Mouse (Mus musculus) adrenal gland, adult 10 weeks (tissue): ENCODE results near the gene Urod. TPM values are rescaled to one million over a fixed set of nuclear protein-coding genes. Genes with fewer than 3 reads are reported as not detected.

ENCODE experiments used
- polyA plus RNA-seq: library from polyadenylated mRNA; stranded (reverse); fragments of 350-450 nt; fragmentation: Illumina TruSeq; extraction: RNeasy Lipid Tissue Mini Kit (QIAGEN cat#74804); gene quantifications from one replicate; pipeline ENCODE4 v1.2.3, GENCODE M21; 2014; ENCODE audit warnings: low read depth, low replicate concordance

The Urod gene
- polyA plus RNA-seq: 14.3 TPM

GRCm38 (mm10) chr4:116993672-116994621, at the start of gene Urod:
Urod (minus strand) TSS chr4:116994413.

DNA sequence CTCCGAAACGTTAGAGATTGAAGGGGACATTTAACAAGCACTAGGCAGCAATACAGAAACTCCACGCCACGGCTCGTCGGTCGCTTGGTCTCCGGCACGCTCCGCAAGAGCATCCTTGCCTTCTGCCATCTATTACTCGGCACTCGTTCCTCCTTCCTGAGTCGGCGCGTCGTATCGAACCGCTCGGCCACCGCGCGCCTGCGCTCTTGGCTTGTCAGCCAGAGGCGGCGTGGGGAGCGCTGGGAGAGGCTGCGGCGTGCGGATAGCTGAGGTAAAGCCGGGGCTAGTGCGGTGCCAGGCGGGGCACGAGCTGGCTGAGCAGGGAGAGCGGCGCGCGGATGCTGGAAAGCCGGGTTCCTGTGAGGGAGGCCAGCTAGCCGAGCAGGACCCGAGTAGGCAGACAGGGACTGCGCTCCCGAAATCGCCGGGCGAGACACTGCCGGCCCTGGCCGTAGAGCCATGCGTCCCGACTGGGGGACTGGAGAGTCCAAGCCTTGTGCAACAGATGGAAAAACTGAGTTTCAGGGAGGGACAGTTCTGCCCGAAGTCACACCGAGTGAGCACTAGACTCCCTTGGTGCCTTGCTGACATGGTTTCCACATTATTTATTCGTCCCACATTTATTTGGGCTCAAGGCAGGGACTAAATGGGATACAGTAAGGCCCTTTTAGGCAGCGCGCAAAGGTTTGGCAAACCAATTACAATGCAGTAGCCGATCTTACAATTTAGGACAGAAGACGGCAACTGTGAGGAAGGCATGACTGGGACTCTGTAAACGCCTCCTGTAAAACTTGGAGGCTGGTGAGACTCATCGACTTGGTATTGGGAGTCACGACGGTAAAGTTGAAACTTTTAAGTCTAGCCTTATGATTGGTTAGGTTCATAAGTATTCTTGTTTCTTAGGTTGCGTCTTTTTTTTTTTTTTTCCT, 25.3 kb upstream of the Urod start, which contains the start of gene Eif2b3:
Gene Eif2b3, plus strand, starts transcription at position 197 of the 929 bp plus-strand sequence.

DNA sequence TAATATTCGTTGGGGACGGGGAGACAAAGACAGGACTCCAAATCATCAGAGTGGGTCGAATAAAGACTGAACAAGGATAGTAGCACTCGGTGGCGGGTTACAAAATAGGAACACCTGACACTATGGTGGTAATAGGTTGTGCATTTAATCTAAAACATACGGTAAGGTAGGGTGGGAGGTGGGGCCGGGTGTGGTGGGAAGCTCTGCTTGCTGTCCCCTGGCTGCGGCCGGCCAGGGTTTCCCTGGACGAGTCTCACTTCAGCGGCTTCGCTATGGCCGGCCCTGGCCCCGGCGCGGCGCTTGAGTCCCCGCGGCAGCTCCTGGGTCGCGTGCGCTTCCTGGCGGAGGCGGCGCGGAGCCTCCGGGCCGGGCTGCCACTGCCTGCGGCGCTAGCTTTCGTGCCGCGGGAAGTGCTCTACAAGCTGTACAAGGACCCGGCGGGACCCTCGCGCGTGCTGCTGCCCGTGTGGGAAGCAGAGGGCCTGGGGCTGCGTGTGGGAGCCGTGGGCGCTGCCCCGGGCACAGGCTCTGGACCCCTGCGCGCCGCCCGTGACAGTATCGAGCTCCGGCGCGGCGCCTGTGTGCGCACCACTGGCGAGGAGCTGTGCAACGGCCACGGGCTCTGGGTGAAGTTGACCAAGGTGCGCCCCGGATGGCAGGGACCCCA, 1.1 kb upstream of the Urod start, which contains the start of gene Hectd3:
Gene Hectd3, plus strand, starts transcription at position 187 of the 667 bp plus-strand sequence.

Other genes with a start within 250 kb of the Urod start
- 5.2 TPM for gene Toe1, start 186.8 kb downstream of the Urod start, polyA plus RNA-seq
- gene Mutyh, start 186.7 kb downstream of the Urod start, polyA plus RNA-seq: not detected
- gene Hpdl, start 172.7 kb downstream of the Urod start, polyA plus RNA-seq: not detected
- 3.1 TPM for gene Zswim5, start 117.0 kb downstream of the Urod start, polyA plus RNA-seq
- 5.8 TPM for gene Hectd3, start 904 bp upstream of the Urod start, polyA plus RNA-seq
- 37.5 TPM for gene Eif2b3, start 25.0 kb upstream of the Urod start, polyA plus RNA-seq
- 0.17 TPM for gene Ptch2, start 101.7 kb upstream of the Urod start, polyA plus RNA-seq
- gene Btbd19, start 131.3 kb upstream of the Urod start, polyA plus RNA-seq: 1.2 TPM
- not detected for gene Tctex1d4, start 132.4 kb upstream of the Urod start, polyA plus RNA-seq
- 0.35 TPM for gene Plk3, start 139.6 kb upstream of the Urod start, polyA plus RNA-seq
- 165 TPM for gene Rps8, start 161.8 kb upstream of the Urod start, polyA plus RNA-seq
- 1.1 TPM for gene Kif2c, start 188.2 kb upstream of the Urod start, polyA plus RNA-seq